ENCODE assay signal across 30 mouse cellular contexts in genomic region chr7:130690869-130691268, GRCm38 (mm10).
A peak's percentile ranks its signal among the peaks of the same experiment; 100 is the strongest.
DNase-seq lines count a peak whose midpoint lies in the region; ATAC-seq and TF ChIP-seq lines count a peak whose summit lies in the region.
"Had no signal": no experiment of that assay in that cellular context is flagged by ENCODE, and none has a peak within 500 bp of the region (broad histone marks: within the 10 kb centered on the region; RNA-seq: fewer than 3 reads in every experiment).

No protein-coding gene starts in this region.

- WGBS in heart, adult 2 months = 65% methylated on average over 6 of the region's 6 CpGs
- 74% methylated on average over 6 of the region's 6 CpGs for WGBS in heart, embryonic 11.5 days (ENCODE audit: insufficient replicate concordance)
- WGBS in kidney, embryonic 16.5 days = 56% methylated on average over 6 of the region's 6 CpGs
- 65% methylated on average over 6 of the region's 6 CpGs for WGBS in liver, postnatal 0 days (ENCODE audit: insufficient replicate concordance)
- WGBS in liver, embryonic 11.5 days = 75% methylated on average over 6 of the region's 6 CpGs

- no peaks in the 10 kb centered on the region for H3K9me3 ChIP-seq in heart, embryonic 11.5 days (replicated peaks; ENCODE audit: control insufficient read depth, low read length)
- no peaks in the 10 kb centered on the region for H3K9me3 ChIP-seq in kidney, embryonic 16.5 days (ENCODE audit: low read length)
- H3K9me3 ChIP-seq in liver, postnatal 0 days (ENCODE audit: low read length) = no peaks in the 10 kb centered on the region
- H3K9me3 ChIP-seq in liver, embryonic 11.5 days (ENCODE audit: control insufficient read depth, low read length) = no peaks in the 10 kb centered on the region
- H3K9me3 ChIP-seq: embryonic facial prominence, embryonic 12.5 days; forebrain, embryonic 12.5 days; heart, embryonic 15.5 days; hindbrain, embryonic 15.5 days; limb, embryonic 12.5 days; midbrain, embryonic 12.5 days; neural tube, embryonic 13.5 days had no signal

- H3K79me2 ChIP-seq in heart, adult 2 months (replicated peaks; ENCODE audit: control insufficient read depth, insufficient read depth, low read length) = 0 out of 2 replicates have a peak, but pooled peaks cover 3% of the 10 kb centered on the region

- no peaks in the 10 kb centered on the region for H3K36me3 ChIP-seq in heart, adult 2 months (ENCODE audit: control insufficient read depth, insufficient read depth, low read length)
- no peaks in the 10 kb centered on the region for H3K36me3 ChIP-seq in heart, embryonic 11.5 days (ENCODE audit: control insufficient read depth, insufficient read depth, low read length)
- no peaks in the 10 kb centered on the region for H3K36me3 ChIP-seq in kidney, embryonic 16.5 days (ENCODE audit: insufficient read depth, low read length)
- no peaks in the 10 kb centered on the region for H3K36me3 ChIP-seq in liver, postnatal 0 days (replicated peaks; ENCODE audit: insufficient read depth, low read length)
- no peaks in the 10 kb centered on the region for H3K36me3 ChIP-seq in liver, embryonic 11.5 days (ENCODE audit: control insufficient read depth, insufficient read depth, low read length)
- H3K36me3 ChIP-seq: embryonic facial prominence, embryonic 12.5 days; forebrain, embryonic 12.5 days; heart, embryonic 15.5 days; hindbrain, embryonic 15.5 days; limb, embryonic 12.5 days; midbrain, embryonic 12.5 days; neural tube, embryonic 13.5 days had no signal

- intact Hi-C loops in heart, adult 2 months (cut with DNase I) = loop anchor here (5.0 kb wide), 1 partner anchor 36 kb away; no protein-coding TSS in a partner anchor

- ATAC-seq in heart, embryonic 11.5 days (replicated peaks; ENCODE audit: insufficient number of reproducible peaks, low FRiP score, low TSS enrichment) = no peak
- ATAC-seq in kidney, embryonic 16.5 days (ENCODE audit: low FRiP score, low TSS enrichment) = no peak
- peak; percentile 44; the same call in 1 of the 2 replicates for ATAC-seq in liver, postnatal 0 days
- no peak for ATAC-seq in liver, embryonic 11.5 days (replicated peaks; ENCODE audit: low FRiP score)
- ATAC-seq: forebrain, postnatal 0 days; inflammation-experienced regulatory T-cells, adult 6 months; Patski had no signal

- TF ChIP-seq CTCF in heart, adult 2 months (IDR thresholded peaks at IDR 0.05) = no peak
- no peak for TF ChIP-seq CTCF in liver, postnatal 0 days (IDR thresholded peaks at IDR 0.05; ENCODE audit: low read depth)

- H3K9ac ChIP-seq in heart, adult 2 months (ENCODE audit: low read depth, low read length) = no peak overlapping the region
- no peak overlapping the region for H3K9ac ChIP-seq in heart, embryonic 11.5 days (ENCODE audit: low read depth, low read length)
- no peak overlapping the region for H3K9ac ChIP-seq in kidney, embryonic 16.5 days (replicated peaks; ENCODE audit: low read length)
- H3K9ac ChIP-seq in liver, postnatal 0 days (replicated peaks) = no peak overlapping the region
- H3K9ac ChIP-seq in liver, embryonic 11.5 days (ENCODE audit: low read depth, low read length) = no peak overlapping the region
- H3K9ac ChIP-seq: embryonic facial prominence, embryonic 12.5 days; forebrain, embryonic 12.5 days; heart, embryonic 15.5 days; hindbrain, embryonic 15.5 days; liver, embryonic 14.5 days had no signal

- TF ChIP-seq EP300 in heart, adult 2 months (IDR thresholded peaks at IDR 0.05; ENCODE audit: insufficient read depth, low read depth, low read length) = no peak
- TF ChIP-seq EP300 in liver, postnatal 0 days (IDR thresholded peaks at IDR 0.05; ENCODE audit: low read depth) = no peak

- no peak for TF ChIP-seq POLR2A in heart, adult 2 months (IDR thresholded peaks at IDR 0.05; ENCODE audit: insufficient read depth, low read depth, low read length)

- H3K4me1 ChIP-seq in heart, adult 2 months (ENCODE audit: control insufficient read depth, insufficient read depth, low read length) = peaks cover 15% of the 10 kb centered on the region
- H3K4me1 ChIP-seq in heart, embryonic 11.5 days (ENCODE audit: control insufficient read depth, insufficient read depth, low read length) = peaks cover 50% of the 10 kb centered on the region
- H3K4me1 ChIP-seq in kidney, embryonic 16.5 days (ENCODE audit: insufficient read depth, low read length) = peaks cover 49% of the 10 kb centered on the region
- peaks cover 9% of the 10 kb centered on the region for H3K4me1 ChIP-seq in liver, postnatal 0 days (ENCODE audit: insufficient read depth)
- H3K4me1 ChIP-seq in liver, embryonic 11.5 days (replicated peaks; ENCODE audit: control insufficient read depth, insufficient read depth, low read length) = peaks cover 6% of the 10 kb centered on the region; the same call in 1 of the 2 replicates

- no peak overlapping the region for H3K4me3 ChIP-seq in heart, adult 2 months
- no peak overlapping the region for H3K4me3 ChIP-seq in heart, embryonic 11.5 days (ENCODE audit: low read depth, low read length)
- H3K4me3 ChIP-seq in kidney, embryonic 16.5 days (ENCODE audit: low read length) = no peak overlapping the region
- no peak overlapping the region for H3K4me3 ChIP-seq in liver, postnatal 0 days (ENCODE audit: low read depth, low read length)
- no peak overlapping the region for H3K4me3 ChIP-seq in liver, embryonic 11.5 days (ENCODE audit: low read depth, low read length)
- H3K4me3 ChIP-seq: embryonic facial prominence, embryonic 12.5 days; forebrain, embryonic 12.5 days; heart, embryonic 15.5 days; hindbrain, embryonic 15.5 days; limb, embryonic 12.5 days; midbrain, embryonic 12.5 days had no signal

- no peak for DNase-seq in heart, adult 2 months
- DNase-seq in kidney, adult 11 months = peak; percentile 47
- no peak for DNase-seq in liver, postnatal 0 days
- DNase-seq in liver, embryonic 11.5 days (ENCODE audit: low spot score) = no peak
- DNase-seq in cerebellum, adult 9-10 months = no peak
- DNase-seq: adrenal gland, postnatal 10 days; cerebellum, adult 8-10 months; cerebellum, postnatal 36 days; forebrain, postnatal 0 days; gastrocnemius, postnatal 14 days; heart, postnatal 36 days; kidney, adult 18-20 months; kidney, postnatal 14 days; lung, embryonic 14.5 days; lung, postnatal 36 days; right cerebral cortex, postnatal 4 days; thymus, adult 2 months; thymus, postnatal 36 days had no signal

- no peaks in the 10 kb centered on the region for H3K27me3 ChIP-seq in heart, adult 2 months (ENCODE audit: control insufficient read depth, insufficient read depth, low read length)
- no peaks in the 10 kb centered on the region for H3K27me3 ChIP-seq in heart, embryonic 11.5 days (ENCODE audit: control insufficient read depth, insufficient read depth, low read length)
- H3K27me3 ChIP-seq in kidney, embryonic 16.5 days (ENCODE audit: insufficient read depth, low read length) = no peaks in the 10 kb centered on the region
- no peaks in the 10 kb centered on the region for H3K27me3 ChIP-seq in liver, postnatal 0 days (ENCODE audit: insufficient read depth, low read length)
- H3K27me3 ChIP-seq in liver, embryonic 11.5 days (replicated peaks; ENCODE audit: control insufficient read depth, insufficient read depth, low read length) = peaks cover 8% of the 10 kb centered on the region; the same call in 1 of the 2 replicates
- H3K27me3 ChIP-seq: embryonic facial prominence, embryonic 12.5 days; forebrain, embryonic 12.5 days; heart, embryonic 15.5 days; hindbrain, embryonic 15.5 days; limb, embryonic 12.5 days; midbrain, embryonic 12.5 days; neural tube, embryonic 13.5 days; Patski had no signal

- peak overlapping the region; percentile 28; the same call in 1 of the 2 replicates for H3K27ac ChIP-seq in heart, adult 2 months
- no peak overlapping the region for H3K27ac ChIP-seq in heart, embryonic 11.5 days (ENCODE audit: low read depth, low read length)
- no peak overlapping the region for H3K27ac ChIP-seq in kidney, embryonic 16.5 days (ENCODE audit: low read length)
- H3K27ac ChIP-seq in liver, postnatal 0 days (ENCODE audit: low read depth) = no peak overlapping the region
- H3K27ac ChIP-seq in liver, embryonic 11.5 days (ENCODE audit: low read depth, low read length) = no peak overlapping the region
- H3K27ac ChIP-seq: liver, embryonic 14.5 days had no signal

- no peak overlapping the region for H3K4me2 ChIP-seq in heart, embryonic 11.5 days
- H3K4me2 ChIP-seq in kidney, embryonic 16.5 days (replicated peaks; ENCODE audit: low read depth, low read length) = no peak overlapping the region
- no peak overlapping the region for H3K4me2 ChIP-seq in liver, postnatal 0 days (ENCODE audit: low read depth, low read length)
- no peak overlapping the region for H3K4me2 ChIP-seq in liver, embryonic 11.5 days
- H3K4me2 ChIP-seq: forebrain, embryonic 12.5 days; heart, embryonic 15.5 days; hindbrain, embryonic 15.5 days; lung, embryonic 14.5 days; midbrain, embryonic 12.5 days had no signal
